Mouse (Mus musculus) cerebellum, postnatal 25 days (tissue): ENCODE results near the gene Krt34.
A peak's percentile ranks its signal among the peaks of the same experiment; 100 is the strongest.

Experiments
- DNase-seq, 2 experiments: peaks; one replicate each; pipeline ENCODE4 v3.0.0; 2021; ENCODE audit warnings: mixed read lengths in 2 of 2

Krt34 gene

GRCm38 (mm10) chr11:99999091-99999490 is 42.3 kb downstream of the Krt34 start:
- DNase-seq: no peak

DNA sequence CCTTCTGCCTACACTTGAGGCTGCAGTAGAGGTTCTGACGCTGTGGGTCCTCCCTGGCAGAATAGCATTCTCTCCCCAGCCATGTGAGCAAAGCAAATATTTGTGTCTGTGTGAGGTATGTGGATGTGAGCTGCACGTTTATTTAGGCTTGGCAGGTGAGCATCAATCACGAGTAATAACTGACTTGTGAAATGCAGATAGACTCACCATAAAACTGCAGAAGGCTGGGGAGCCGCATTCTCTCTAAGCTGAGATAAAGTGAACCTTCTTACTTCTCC is 47.0 kb downstream of the Krt34 start:
- no peak for DNase-seq

- DNase-seq: peak; percentile 14 to 19
Observed at GRCm38 (mm10) chr11:99993620-99994383, 47.6 kb downstream of the Krt34 start, which contains the start of gene Krtap17-1. TSS of gene Krtap17-1 (minus strand) at chr11:99993994.

DNA sequence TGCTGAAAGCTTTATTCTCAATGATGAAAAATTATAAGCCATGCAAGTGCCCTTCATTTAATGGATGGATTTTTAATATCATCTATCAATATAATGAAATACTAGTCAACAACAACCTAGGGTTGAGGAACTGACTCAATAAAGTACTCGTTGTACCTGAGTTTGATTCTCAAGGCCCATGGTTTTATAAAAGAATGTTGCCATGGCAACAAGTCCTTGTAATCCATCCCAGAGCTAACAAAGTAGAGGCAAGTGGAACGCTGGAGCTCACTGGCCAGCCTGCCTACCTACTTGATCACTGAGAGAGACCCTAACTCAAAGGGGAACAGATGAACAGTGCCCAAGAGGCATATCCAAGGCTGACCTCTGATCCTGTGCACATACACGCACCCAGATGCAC is 50.8 kb downstream of the Krt34 start:
- DNase-seq: no peak

DNA sequence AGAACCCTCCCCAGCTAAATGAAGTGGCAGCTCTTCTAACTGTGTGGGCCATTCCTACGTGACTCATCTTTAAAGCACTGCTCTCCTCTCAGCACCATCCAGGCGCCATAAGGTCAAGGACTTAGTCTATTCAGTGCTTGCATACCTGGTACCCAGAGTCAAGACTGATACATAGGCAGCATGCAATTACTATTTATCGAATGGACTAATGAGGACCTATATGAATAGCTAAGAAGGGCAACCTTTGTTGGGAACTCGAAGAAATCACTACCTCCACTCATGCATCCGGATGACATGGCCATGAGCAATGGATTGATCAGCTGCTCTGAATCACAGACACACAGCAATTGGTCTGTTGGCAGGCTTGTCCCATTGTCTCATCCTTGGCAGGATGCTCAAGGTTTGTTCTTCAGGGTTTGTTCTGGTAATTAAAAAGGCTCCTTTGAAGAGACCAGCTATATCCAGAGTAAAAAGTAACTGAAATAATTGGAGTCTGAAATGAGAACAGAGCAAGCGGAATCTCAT is 51.4 kb downstream of the Krt34 start:
- no peak for DNase-seq

DNA sequence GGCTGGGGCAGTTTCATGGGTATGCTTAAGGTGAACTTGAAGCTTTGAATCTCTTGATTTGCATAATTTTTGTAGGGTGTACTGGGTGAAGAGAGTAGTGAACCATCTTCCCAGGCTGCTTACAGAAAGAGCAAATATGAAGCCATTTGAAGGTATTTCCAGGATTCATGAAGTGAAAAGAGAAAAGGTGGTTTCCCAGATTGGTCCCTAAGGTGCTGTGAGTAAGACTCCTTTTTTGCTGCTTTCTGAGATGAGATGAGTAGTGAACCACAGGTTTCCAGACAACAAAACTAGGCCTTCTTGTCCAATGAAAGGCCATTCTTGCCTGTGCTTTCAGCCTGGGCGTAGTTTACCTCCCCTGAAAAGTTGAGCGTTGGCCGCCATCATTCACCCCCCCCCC is 52.8 kb downstream of the Krt34 start:
- DNase-seq: no peak
